Mouse (Mus musculus) hindbrain, embryonic 16.5 days (tissue): Measurements from ENCODE around the gene Cox6b1. TPM values are rescaled to one million over a fixed set of nuclear protein-coding genes. Genes with fewer than 3 reads are reported as not detected.

Experiments used
- ATAC-seq: fragments of 200-750 bp; cut with Nextera tagmentation; 2 replicates; pipeline ENCODE4 v1.8.0; 2017; ENCODE audit warnings: moderate TSS enrichment, moderate library complexity
- H3K27ac ChIP-seq: fragments of 300-500 bp; sonication (generic); 2 replicates; pipeline ENCODE4 v1.5.1; 2014; ENCODE audit warnings: low read depth, mild to moderate bottlenecking, control low read depth, low read length, moderate library complexity
- H3K27me3 ChIP-seq: fragments of 300-500 bp; sonication (generic); replicated peaks from 2 replicates; pipeline ENCODE4 v1.6.1; 2014; ENCODE audit warnings: low read length; ENCODE audit not compliant: control insufficient read depth, insufficient read depth
- H3K36me3 ChIP-seq: fragments of 300-500 bp; sonication (generic); 2 replicates; pipeline ENCODE4 v1.6.1; 2014; ENCODE audit warnings: mild to moderate bottlenecking, low read length, moderate library complexity, mixed read lengths; ENCODE audit not compliant: control insufficient read depth, insufficient read depth
- H3K4me1 ChIP-seq: fragments of 300-500 bp; sonication (generic); 2 replicates; pipeline ENCODE4 v1.6.1; 2014; ENCODE audit warnings: low read depth, low read length; ENCODE audit not compliant: control insufficient read depth, insufficient read depth
- H3K4me2 ChIP-seq: fragments of 300-500 bp; sonication (generic); 2 replicates; pipeline ENCODE4 v1.6.1; 2014; ENCODE audit warnings: mild to moderate bottlenecking, low read length, control low read depth, moderate library complexity
- H3K4me3 ChIP-seq: fragments of 300-500 bp; sonication (generic); 2 replicates; pipeline ENCODE4 v1.5.1; 2014; ENCODE audit warnings: mild to moderate bottlenecking, low read length, control low read depth, moderate library complexity
- H3K9ac ChIP-seq: fragments of 300-500 bp; sonication (generic); 2 replicates; pipeline ENCODE4 v1.6.1; 2014; ENCODE audit warnings: low read depth, mild to moderate bottlenecking, control low read depth, low read length, moderate library complexity
- H3K9me3 ChIP-seq: fragments of 300-500 bp; sonication (generic); 2 replicates; pipeline ENCODE4 v1.6.1; 2014; ENCODE audit warnings: mild to moderate bottlenecking, low read length, moderate library complexity; ENCODE audit not compliant: control insufficient read depth
- WGBS: fragments of 180-500 bp; shearing (Covaris S2); extraction: QIAGEN DNeasy Blood & Tissue Kit; methylation state at CpG from one replicate; pipeline ENCODE4 v1.1.7; 2014; 5-methylcytosine and 5-hydroxymethylcytosine counted together
- polyA plus RNA-seq: library from polyadenylated mRNA; unstranded; fragments of >200 nt; fragmentation: Nextera tagmentation; extraction: Ambion mirVana; gene quantifications from 2 replicates; pipeline ENCODE4 v1.2.1, GENCODE M21; 2015

Gene Cox6b1
- polyA plus RNA-seq, 1 experiment from 2014 or later = 1,310 TPM

DNA sequence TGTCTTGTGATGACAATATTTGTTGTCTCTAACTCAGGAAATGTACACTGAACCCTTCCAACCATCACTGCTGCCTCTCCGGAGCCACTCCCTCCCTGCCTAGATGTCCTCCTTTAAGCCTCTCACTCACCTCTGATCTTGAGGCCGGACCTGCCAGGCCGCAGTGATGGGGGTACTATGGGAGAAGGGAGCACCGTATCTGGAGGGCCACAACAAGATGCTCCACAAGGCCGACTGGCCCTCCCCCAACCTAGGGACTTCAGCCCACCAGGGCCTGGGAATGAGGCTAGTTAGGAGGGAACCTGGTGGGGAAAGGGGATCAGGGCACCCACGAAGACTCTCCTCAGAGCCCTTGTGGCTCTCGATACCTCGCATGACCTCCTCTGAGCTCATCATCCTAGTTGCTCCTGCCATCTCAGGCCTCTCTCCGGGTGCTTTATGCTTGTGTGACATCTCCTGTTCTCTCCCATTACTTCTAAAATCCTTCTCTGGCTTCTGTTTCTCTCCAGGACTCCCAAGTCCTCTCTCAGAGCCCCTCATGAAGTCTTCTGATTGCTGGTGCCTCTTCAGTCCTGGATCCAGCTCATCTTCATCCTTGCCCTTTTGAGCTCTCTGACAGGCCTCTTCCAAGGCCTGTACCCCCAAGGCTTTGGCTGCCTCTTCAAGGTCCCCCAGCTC lies 34.9 kb downstream of the Cox6b1 start:
- H3K4me3 ChIP-seq = no peak overlapping the region
- H3K9me3 ChIP-seq = no peaks in the 10 kb centered on the region
- peaks cover 19% of the 10 kb centered on the region for H3K4me1 ChIP-seq
- H3K4me2 ChIP-seq = no peak overlapping the region
- H3K27me3 ChIP-seq = no peaks in the 10 kb centered on the region
- no peak overlapping the region for H3K9ac ChIP-seq
- no peak overlapping the region for H3K27ac ChIP-seq
- H3K36me3 ChIP-seq = peaks cover 3% of the 10 kb centered on the region; the same call in 1 of the 2 replicates
- WGBS = 82% methylated on average over 9 of the region's 9 CpGs
- ATAC-seq = no peak

DNA sequence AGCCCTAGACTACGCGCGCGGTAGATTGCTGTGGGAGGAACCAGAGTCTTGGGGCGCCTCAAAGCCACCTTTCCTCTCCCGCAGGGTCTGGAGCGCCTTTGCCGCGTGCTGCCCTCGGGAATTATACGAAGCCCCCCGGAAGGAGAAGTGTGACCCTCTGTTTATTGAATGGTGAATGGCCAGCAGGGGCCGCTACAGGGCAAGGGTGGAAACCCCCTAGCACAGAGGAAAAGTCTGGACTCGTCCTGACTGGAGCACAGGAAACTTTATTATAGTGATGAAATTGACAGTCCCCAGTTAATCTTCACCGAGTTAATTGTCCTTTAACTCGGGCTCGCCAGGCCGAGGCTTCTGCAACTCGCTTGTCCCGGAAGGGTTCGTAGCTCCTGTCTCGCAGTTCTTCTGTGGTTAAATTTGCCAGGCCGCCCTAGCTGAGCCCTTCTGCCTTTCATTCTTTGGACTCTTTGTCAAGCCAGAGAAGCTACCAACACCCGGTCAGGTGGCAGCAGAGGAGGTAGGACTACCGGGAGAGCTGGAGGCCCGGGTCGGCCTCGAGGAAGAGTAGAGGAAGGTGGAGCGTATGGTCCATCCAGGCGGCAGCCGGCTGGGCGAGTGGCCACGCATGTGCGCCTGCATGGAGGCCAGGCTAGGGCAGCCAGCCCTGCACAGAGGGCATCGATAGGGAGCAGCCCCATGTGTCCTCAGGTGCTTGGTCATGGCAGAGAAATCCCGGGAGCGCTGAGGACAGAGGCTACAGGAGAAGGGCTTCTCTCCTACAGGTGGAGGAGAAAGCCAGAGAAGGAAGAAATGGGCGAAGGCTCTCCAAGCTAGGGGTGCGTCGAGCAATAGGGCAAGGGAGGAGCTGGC lies 36.3 kb downstream of the Cox6b1 start:
- Histone ChIP-seq H3K9me3 (no peaks in the 10 kb centered on the region), H3K36me3 (peaks cover 15% of the 10 kb centered on the region), H3K9ac (peak overlapping the region; percentile 100), H3K4me3 (peak overlapping the region; percentile 97), H3K4me2 (peak overlapping the region; percentile 84), H3K27me3 (no peaks in the 10 kb centered on the region), H3K27ac (peak overlapping the region; percentile 93), H3K4me1 (peaks cover 19% of the 10 kb centered on the region)
- peak; percentile 62 for ATAC-seq
- 27% methylated on average over 40 of the region's 40 CpGs for whole genome bisulfite sequencing

DNA sequence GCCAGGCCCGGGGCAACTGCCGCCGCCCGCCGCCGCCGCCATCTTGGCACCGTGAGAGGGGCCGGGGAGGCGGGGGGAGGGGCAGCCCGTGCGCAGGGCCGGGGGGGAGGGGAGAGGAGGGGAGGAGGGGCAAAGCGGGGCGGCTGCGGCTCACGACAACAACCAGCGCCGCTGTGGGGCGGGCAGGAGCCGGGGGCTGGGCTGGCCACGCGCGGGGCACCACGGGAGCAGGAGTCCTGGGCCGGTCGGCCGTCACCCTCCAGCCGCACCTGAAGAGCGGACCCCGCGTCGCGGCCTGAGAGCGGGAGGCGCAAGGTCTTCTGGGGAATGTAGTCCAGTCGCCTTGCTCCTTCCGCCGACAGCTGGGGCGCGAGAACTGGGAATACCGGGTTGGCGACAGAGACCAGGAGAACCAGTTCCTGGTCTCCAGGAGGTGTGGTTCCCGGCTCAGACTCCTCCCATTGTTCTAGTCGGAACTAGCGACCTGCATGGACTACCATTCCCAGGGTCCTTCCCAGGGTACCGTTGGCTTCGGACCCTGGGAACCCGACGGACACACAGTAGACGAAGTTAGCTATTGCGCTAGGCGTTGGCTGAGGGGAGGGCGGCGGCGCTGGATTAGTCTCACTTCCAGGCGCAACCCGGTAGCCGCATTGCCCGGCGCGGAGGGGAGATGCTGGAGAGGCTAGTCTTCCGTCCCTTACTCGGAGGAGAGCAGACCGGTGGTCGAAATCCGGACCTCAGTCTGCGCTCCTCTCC lies 37.1 kb downstream of the Cox6b1 start, which contains the start of gene Kmt2b:
TSS of gene Kmt2b (minus strand) at position 51 of the 759 bp plus-strand sequence.
- Histone ChIP-seq H3K27me3 (no peaks in the 10 kb centered on the region), H3K36me3 (peaks cover 18% of the 10 kb centered on the region), H3K9me3 (no peaks in the 10 kb centered on the region), H3K4me3 (peak within 1 kb of the TSS; percentile 97), H3K4me1 (peaks cover 19% of the 10 kb centered on the region), H3K4me2 (peak within 1 kb of the TSS; percentile 84), H3K27ac (peak within 1 kb of the TSS; percentile 93), H3K9ac (peak within 1 kb of the TSS; percentile 100)
- under 1% methylated on average over 53 of the region's 68 CpGs for WGBS
- peak; percentile 96 for ATAC-seq

DNA sequence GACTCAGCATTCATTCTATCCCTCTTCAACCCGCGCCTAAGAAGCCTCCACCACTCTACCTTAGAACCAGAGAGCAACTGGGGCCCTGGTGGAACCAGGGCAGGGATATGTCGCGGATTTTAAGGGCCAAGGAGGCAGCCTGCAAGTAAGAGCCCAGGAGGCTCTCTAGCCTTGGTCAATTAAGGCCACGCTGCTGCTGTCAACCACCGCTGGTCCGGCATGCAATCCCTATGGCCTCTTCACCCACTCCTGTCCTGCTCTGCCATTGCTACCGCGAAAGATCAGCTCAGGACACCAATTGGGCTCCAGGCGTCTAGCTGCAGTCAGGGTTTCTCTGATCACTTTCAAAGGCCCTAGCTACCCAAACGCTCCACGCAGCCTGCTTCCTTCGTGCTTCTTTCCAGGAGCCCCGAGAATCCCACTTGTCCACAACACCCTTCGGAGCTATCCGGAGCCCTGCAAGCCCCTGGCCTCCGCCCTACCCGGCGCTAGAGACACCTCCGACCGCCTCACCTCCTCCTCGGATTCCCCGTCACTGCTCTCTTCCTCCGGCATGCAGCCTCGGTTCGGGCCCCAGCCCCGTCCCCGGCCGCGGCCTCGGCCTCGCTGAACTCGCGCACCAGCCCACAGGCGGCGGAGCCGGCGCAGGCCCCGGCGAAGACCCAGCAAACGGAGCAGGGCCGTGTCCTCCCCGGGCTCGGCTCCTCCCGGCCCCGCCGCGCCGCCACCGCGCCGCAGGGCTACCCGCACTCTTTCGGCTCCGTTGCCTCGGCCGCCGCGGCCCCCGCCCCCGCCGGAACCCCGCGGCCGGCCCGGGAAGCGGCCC lies 37.9 kb downstream of the Cox6b1 start:
- peaks cover 19% of the 10 kb centered on the region for H3K4me1 ChIP-seq
- H3K36me3 ChIP-seq = peaks cover 26% of the 10 kb centered on the region
- no peaks in the 10 kb centered on the region for H3K9me3 ChIP-seq
- peak overlapping the region; percentile 97 for H3K4me3 ChIP-seq
- H3K4me2 ChIP-seq = peak overlapping the region; percentile 83
- 0% methylated on average over 56 of the region's 67 CpGs for WGBS
- no peaks in the 10 kb centered on the region for H3K27me3 ChIP-seq
- peak overlapping the region; percentile 100 for H3K9ac ChIP-seq
- ATAC-seq = peak; percentile 25
- peak overlapping the region; percentile 93 for H3K27ac ChIP-seq

DNA sequence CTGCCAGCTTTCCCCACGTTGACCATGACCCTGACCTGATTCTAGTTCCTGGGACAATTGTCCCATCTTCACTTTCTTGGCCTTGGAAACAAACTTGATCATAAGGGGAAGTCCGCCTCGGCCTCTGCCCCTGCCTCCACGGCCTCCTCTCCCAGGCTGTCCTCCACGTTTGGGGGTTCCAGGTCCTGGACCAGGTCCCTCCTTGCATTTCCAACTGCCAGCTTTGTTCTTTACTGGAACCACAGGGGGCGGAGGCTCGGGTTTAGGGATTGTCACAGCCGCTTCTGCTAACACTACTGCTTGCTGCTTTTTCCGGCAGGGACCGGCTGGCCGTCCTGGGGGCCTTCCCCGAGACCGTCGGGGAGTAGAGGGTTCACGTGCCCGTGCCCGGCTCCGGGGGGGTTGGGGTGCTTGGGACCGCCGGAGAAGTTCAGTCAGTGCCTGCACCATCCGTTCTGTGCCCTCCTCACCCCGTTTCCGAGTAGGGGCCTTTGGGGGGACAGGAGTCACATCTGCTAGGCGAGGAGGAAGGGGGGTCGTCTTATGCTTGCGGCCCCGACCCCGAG lies 39.4 kb downstream of the Cox6b1 start:
- Histone ChIP-seq H3K27me3 (no peaks in the 10 kb centered on the region), H3K27ac (peak overlapping the region; percentile 7; the same call in 1 of the 2 replicates), H3K4me1 (peaks cover 19% of the 10 kb centered on the region), H3K4me2 (peak overlapping the region; percentile 83; the same call in 1 of the 2 replicates), H3K4me3 (no peak overlapping the region), H3K9me3 (no peaks in the 10 kb centered on the region), H3K36me3 (peaks cover 40% of the 10 kb centered on the region), H3K9ac (peak overlapping the region; percentile 27; the same call in 1 of the 2 replicates)
- 88% methylated on average over 28 of the region's 28 CpGs for WGBS
- no peak for ATAC-seq

DNA sequence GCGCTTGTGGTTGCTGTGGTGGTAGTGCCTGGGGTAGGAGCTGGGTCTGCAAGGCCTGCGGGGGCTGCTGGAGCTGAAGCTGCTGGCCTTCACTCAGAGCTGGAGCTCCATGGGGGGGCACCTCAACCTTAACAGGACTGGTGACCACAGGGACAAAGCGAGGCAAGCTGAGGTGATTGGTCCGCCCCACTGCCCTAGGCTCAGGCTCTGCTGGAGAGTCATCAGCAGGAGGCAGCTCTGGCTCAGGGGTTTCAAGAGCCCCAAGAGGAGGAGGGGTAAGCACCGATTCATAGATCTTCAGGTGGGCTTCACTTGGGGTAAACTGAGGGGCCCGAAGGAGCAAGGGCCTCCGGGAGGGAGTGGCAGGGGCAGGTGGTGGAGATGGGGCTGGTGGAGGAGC lies 40.8 kb downstream of the Cox6b1 start:
- Histone ChIP-seq H3K9ac (no peak overlapping the region), H3K36me3 (peaks cover 50% of the 10 kb centered on the region), H3K27ac (no peak overlapping the region), H3K4me3 (no peak overlapping the region), H3K27me3 (no peaks in the 10 kb centered on the region), H3K4me1 (peaks cover 19% of the 10 kb centered on the region), H3K4me2 (no peak overlapping the region), H3K9me3 (no peaks in the 10 kb centered on the region)
- ATAC-seq = no peak
- WGBS = 97% methylated on average over 7 of the region's 7 CpGs

DNA sequence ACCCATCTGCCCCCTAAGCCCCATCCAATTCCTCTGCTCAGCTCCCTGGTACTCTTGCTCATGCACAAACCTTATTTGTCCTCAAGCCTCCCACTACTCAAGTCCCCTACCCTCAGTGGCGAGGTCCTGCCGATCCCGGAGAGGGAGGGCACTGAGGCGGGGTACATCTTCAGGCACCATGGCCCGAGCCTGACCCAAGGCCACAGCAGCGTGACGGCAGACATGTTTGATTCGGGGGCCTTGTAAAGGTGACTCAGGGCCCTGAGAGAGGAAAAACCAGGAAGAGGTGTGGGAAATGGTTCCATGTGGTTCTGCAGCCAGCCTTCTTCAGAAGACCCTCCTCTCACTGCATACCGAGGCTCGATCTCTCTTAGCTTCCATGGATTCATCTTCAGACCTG lies 41.6 kb downstream of the Cox6b1 start:
- peaks cover 13% of the 10 kb centered on the region for H3K4me1 ChIP-seq
- H3K4me2 ChIP-seq = no peak overlapping the region
- H3K36me3 ChIP-seq = peaks cover 58% of the 10 kb centered on the region
- H3K9me3 ChIP-seq = no peaks in the 10 kb centered on the region
- 93% methylated on average over 10 of the region's 10 CpGs for WGBS
- H3K27me3 ChIP-seq = no peaks in the 10 kb centered on the region
- H3K9ac ChIP-seq = no peak overlapping the region
- no peak overlapping the region for H3K4me3 ChIP-seq
- no peak for ATAC-seq
- no peak overlapping the region for H3K27ac ChIP-seq

DNA sequence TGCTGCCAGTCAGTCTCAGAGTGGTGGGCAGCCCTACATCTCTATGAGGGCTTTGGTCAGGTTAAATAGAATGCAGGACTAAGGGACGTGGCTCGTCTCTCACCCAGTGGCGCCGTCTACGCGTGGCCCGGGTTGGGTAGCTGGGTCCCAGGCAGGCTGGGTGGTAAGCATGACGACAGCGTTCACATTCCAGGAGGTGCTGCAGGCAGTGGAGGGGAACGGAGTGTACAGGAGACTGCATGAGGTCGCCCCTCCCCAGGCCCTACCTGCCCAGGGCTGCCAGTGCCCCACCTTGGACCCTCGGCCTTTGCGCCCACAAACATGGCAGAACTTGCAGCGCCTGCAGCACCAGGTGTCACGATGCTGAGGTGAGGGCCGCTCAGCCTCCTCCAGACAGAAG lies 44.4 kb downstream of the Cox6b1 start:
- Histone ChIP-seq H3K4me1 (peaks cover 3% of the 10 kb centered on the region), H3K4me3 (no peak overlapping the region), H3K4me2 (no peak overlapping the region), H3K36me3 (peaks cover 82% of the 10 kb centered on the region), H3K9me3 (no peaks in the 10 kb centered on the region), H3K27me3 (no peaks in the 10 kb centered on the region), H3K27ac (no peak overlapping the region), H3K9ac (no peak overlapping the region)
- WGBS = 92% methylated on average over 16 of the region's 16 CpGs
- no peak for ATAC-seq
